Mouse (Mus musculus): Measurements from ENCODE around the gene Cdk20. TPM values are rescaled to one million over a fixed set of nuclear protein-coding genes. Genes with fewer than 3 reads are reported as not detected.

Gene Cdk20
- total and polyA plus RNA-seq, 3 experiments: 0.21 to 2.2 (median 1.5) TPM

- Histone ChIP-seq H3K4me1 (ENCODE audit: control insufficient read depth in 1 of 2, insufficient read depth in 2 of 2) (no peaks in the 10 kb centered on the region), H3K9ac (ENCODE audit: insufficient read depth, low read depth) (no peak overlapping the region), H3K27ac (ENCODE audit: insufficient read depth, low read depth) (no peak overlapping the region), H3K4me2 (ENCODE audit: insufficient read depth, low read depth, poor library complexity, severe bottlenecking) (no peak overlapping the region), H3K9me3 (replicated peaks; ENCODE audit: low read length) (no peaks in the 10 kb centered on the region), H3K27me3 (replicated peaks) (no peaks in the 10 kb centered on the region), H3K79me2 (replicated peaks; ENCODE audit: control insufficient read depth, extremely low read depth, insufficient read depth, poor library complexity, severe bottlenecking) (no peaks in the 10 kb centered on the region), H3K36me3 (replicated peaks in 1 of 2; ENCODE audit: control insufficient read depth in 1 of 2, insufficient read depth in 1 of 2, low read length in 1 of 2) (no peaks in the 10 kb centered on the region), H3K4me3 (replicated peaks in 1 of 3; ENCODE audit: low read depth in 2 of 3, low read length in 2 of 3, poor library complexity in 1 of 3) (no peak overlapping the region)
- TF ChIP-seq GABPA (IDR thresholded peaks at IDR 0.05; ENCODE audit: insufficient replicate concordance, low read depth, low read length) (no peak), CTCF (conservative IDR thresholded peaks at IDR 0.05 in 1 of 2, IDR thresholded peaks at IDR 0.05 in 1 of 2; ENCODE audit: low read depth in 2 of 2, low read length in 2 of 2) (no peak), ZKSCAN1 (IDR thresholded peaks at IDR 0.05; ENCODE audit: borderline replicate concordance, low read depth, low read length) (no peak), CHD1 (IDR thresholded peaks at IDR 0.05; ENCODE audit: low read depth, low read length) (no peak), RAD21 (IDR thresholded peaks at IDR 0.05; ENCODE audit: low read depth, low read length) (no peak), NELFE (IDR thresholded peaks at IDR 0.05; ENCODE audit: low read depth, low read length) (no peak), MYC (IDR thresholded peaks at IDR 0.05; ENCODE audit: low read depth, low read length) (no peak), EP300 (IDR thresholded peaks at IDR 0.05; ENCODE audit: low read length) (no peak), E2F4 (IDR thresholded peaks at IDR 0.05; ENCODE audit: insufficient replicate concordance, low read depth, low read length) (no peak), PAX5 (IDR thresholded peaks at IDR 0.05; ENCODE audit: low read length) (no peak), TCF12 (IDR thresholded peaks at IDR 0.05; ENCODE audit: low read depth, low read length) (no peak), MAX (IDR thresholded peaks at IDR 0.05; ENCODE audit: low read length) (no peak), RCOR1 (conservative IDR thresholded peaks at IDR 0.05; ENCODE audit: low read depth, low read length) (no peak)
- dilution Hi-C loops (cut with MboI; ENCODE audit: extremely low pct_ligation_motif_present, extremely low pct_unique_long_range_greater_than_20kb, low sequenced_read_pairs): no loop called here
- in situ Hi-C loops (cut with MboI; ENCODE audit: low pct_ligation_motif_present, low pct_unique_long_range_greater_than_20kb, low sequenced_read_pairs): no loop called here
- no peak for DNase-seq (ENCODE audit: extremely low read depth)
These were observed 46.1 kb upstream of the Cdk20 start for GRCm38 (mm10) chr13:64386048-64386447.

- TF ChIP-seq IRF4 (IDR thresholded peaks at IDR 0.05; ENCODE audit: low read depth, low read length): no peak
- no peak for TF ChIP-seq BHLHE40 (IDR thresholded peaks at IDR 0.05; ENCODE audit: low read depth, low read length)
- no peak for TF ChIP-seq GABPA (IDR thresholded peaks at IDR 0.05; ENCODE audit: insufficient replicate concordance, low read depth, low read length)
- no peak for TF ChIP-seq NRF1 (IDR thresholded peaks at IDR 0.05; ENCODE audit: low read depth, low read length)
- TF ChIP-seq POLR2AphosphoS2 (IDR thresholded peaks at IDR 0.05; ENCODE audit: low read depth, low read length): no peak
- TF ChIP-seq JUND (conservative IDR thresholded peaks at IDR 0.05; ENCODE audit: low read depth, low read length): no peak
- TF ChIP-seq EP300 (IDR thresholded peaks at IDR 0.05; ENCODE audit: low read length): no peak
- no peak for TF ChIP-seq MAX (IDR thresholded peaks at IDR 0.05; ENCODE audit: low read length)
- TF ChIP-seq ELF1 (IDR thresholded peaks at IDR 0.05; ENCODE audit: low read depth, low read length): no peak
- no peak for TF ChIP-seq USF1 (IDR thresholded peaks at IDR 0.05; ENCODE audit: low read depth, low read length)
- TF ChIP-seq MAFK (IDR thresholded peaks at IDR 0.05; ENCODE audit: insufficient replicate concordance, low read length): no peak
- TF ChIP-seq ETS1 (conservative IDR thresholded peaks at IDR 0.05; ENCODE audit: low read depth, low read length): no peak
- no peak for TF ChIP-seq ZNF384 (IDR thresholded peaks at IDR 0.05; ENCODE audit: low read depth, low read length)
- no peak for DNase-seq (ENCODE audit: extremely low read depth)
- Histone ChIP-seq H3K4me1 (ENCODE audit: control insufficient read depth in 1 of 2, insufficient read depth in 2 of 2) (no peaks in the 10 kb centered on the region), H3K36me3 (replicated peaks in 1 of 2; ENCODE audit: control insufficient read depth in 1 of 2, insufficient read depth in 1 of 2, low read length in 1 of 2) (no peaks in the 10 kb centered on the region), H3K79me2 (replicated peaks; ENCODE audit: control insufficient read depth, extremely low read depth, insufficient read depth, poor library complexity, severe bottlenecking) (no peaks in the 10 kb centered on the region), H3K27ac (ENCODE audit: insufficient read depth, low read depth) (no peak overlapping the region), H3K9me3 (replicated peaks; ENCODE audit: low read length) (no peaks in the 10 kb centered on the region), H3K4me3 (replicated peaks in 1 of 3; ENCODE audit: low read depth in 2 of 3, low read length in 2 of 3, poor library complexity in 1 of 3) (no peak overlapping the region), H3K27me3 (replicated peaks) (no peaks in the 10 kb centered on the region), H3K9ac (ENCODE audit: insufficient read depth, low read depth) (no peak overlapping the region), H3K4me2 (ENCODE audit: insufficient read depth, low read depth, poor library complexity, severe bottlenecking) (no peak overlapping the region)
- in situ Hi-C loops (cut with MboI; ENCODE audit: low pct_ligation_motif_present, low pct_unique_long_range_greater_than_20kb, low sequenced_read_pairs) (no loop called here), dilution Hi-C loops (cut with MboI; ENCODE audit: extremely low pct_ligation_motif_present, extremely low pct_unique_long_range_greater_than_20kb, low sequenced_read_pairs) (no loop called here)
These were observed 43.7 kb upstream of the Cdk20 start for GRCm38 (mm10) chr13:64388415-64388814.
